Mouse (Mus musculus) forebrain, embryonic 14.5 days (tissue): ENCODE data around the gene Atn1. TPM values are rescaled to one million over a fixed set of nuclear protein-coding genes. Genes with fewer than 3 reads are reported as not detected.

ENCODE experiments used
- ATAC-seq: fragments of 200-750 bp; cut with Nextera tagmentation; 2 replicates; pipeline ENCODE4 v1.8.0; 2017; ENCODE audit warnings: mild to moderate bottlenecking, moderate library complexity
- DNase-seq: peaks from one replicate; pipeline ENCODE4 v3.0.0-alpha.2; 2015; ENCODE audit warnings: low spot score
- H3K27ac ChIP-seq: fragments of 300-500 bp; sonication (generic); 2 replicates; pipeline ENCODE4 v1.5.1; 2014; ENCODE audit warnings: low read depth, mild to moderate bottlenecking, control low read depth, low read length, moderate library complexity
- H3K27me3 ChIP-seq: fragments of 300-500 bp; sonication (generic); replicated peaks from 2 replicates; pipeline ENCODE4 v1.6.1; 2014; ENCODE audit warnings: low read length, control low read depth, mixed read lengths; ENCODE audit not compliant: control insufficient read depth, insufficient read depth
- H3K36me3 ChIP-seq: fragments of 300-500 bp; sonication (generic); 2 replicates; pipeline ENCODE4 v1.6.1; 2014; ENCODE audit warnings: low read length, control low read depth; ENCODE audit not compliant: control insufficient read depth, insufficient read depth
- H3K4me1 ChIP-seq: fragments of 300-500 bp; sonication (generic); 2 replicates; pipeline ENCODE4 v1.6.1; 2014; ENCODE audit warnings: antibody characterized with exemption, low read length, control low read depth; ENCODE audit not compliant: control insufficient read depth, insufficient read depth
- H3K4me2 ChIP-seq: fragments of 300-500 bp; sonication (generic); 2 replicates; pipeline ENCODE4 v1.6.1; 2014; ENCODE audit warnings: mild to moderate bottlenecking, control low read depth, low read length
- H3K4me3 ChIP-seq: fragments of 300-500 bp; sonication (generic); 2 replicates; pipeline ENCODE4 v1.5.1; 2014; ENCODE audit warnings: low read depth, low read length, control low read depth
- H3K9ac ChIP-seq: fragments of 300-500 bp; sonication (generic); 2 replicates; pipeline ENCODE4 v1.6.1; 2014; ENCODE audit warnings: mild to moderate bottlenecking, low read length, control low read depth, moderate library complexity
- H3K9me3 ChIP-seq: fragments of 300-500 bp; sonication (generic); replicated peaks from 2 replicates; pipeline ENCODE4 v1.6.1; 2016; ENCODE audit warnings: low read length, control low read depth, mixed read lengths; ENCODE audit not compliant: control insufficient read depth
- WGBS: fragments of 180-500 bp; shearing (Covaris S2); extraction: QIAGEN DNeasy Blood & Tissue Kit; methylation state at CpG from one replicate; pipeline ENCODE4 v1.1.7; 2014; 5-methylcytosine and 5-hydroxymethylcytosine counted together
- polyA plus RNA-seq: library from polyadenylated mRNA; unstranded; fragments of >200 nt; fragmentation: Nextera tagmentation; extraction: Ambion mirVana; gene quantifications from 2 replicates; pipeline ENCODE4 v1.2.1, GENCODE M21; 2014

Gene Atn1
- polyA plus RNA-seq, 1 experiment from 2014 or later: 12.2 TPM

DNA sequence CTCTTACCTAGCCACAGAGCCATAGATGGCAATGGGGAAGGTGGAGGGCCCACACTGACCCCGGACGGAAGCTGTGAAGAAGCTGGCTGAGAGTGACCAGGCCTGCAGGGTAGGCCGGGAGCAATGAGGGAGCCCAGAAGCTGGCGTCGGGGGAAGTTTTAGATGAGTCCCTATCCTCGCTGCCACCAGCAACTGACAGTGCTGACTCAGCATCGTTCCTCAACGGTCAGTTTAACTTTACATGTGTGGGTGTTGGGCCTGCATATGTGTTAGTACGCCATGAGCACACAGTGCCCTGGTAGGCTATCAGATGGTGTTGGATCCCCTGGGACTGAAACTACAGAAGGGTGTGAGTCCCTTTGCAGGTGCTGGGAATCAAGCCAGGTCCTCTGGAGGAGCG is 31.9 kb downstream of the Atn1 start:
- H3K9ac ChIP-seq: no peak overlapping the region
- ATAC-seq: no peak
- no peaks in the 10 kb centered on the region for H3K9me3 ChIP-seq
- no peak overlapping the region for H3K27ac ChIP-seq
- 90% methylated on average over 10 of the region's 10 CpGs for WGBS
- no peak for DNase-seq
- H3K4me3 ChIP-seq: no peak overlapping the region
- H3K4me1 ChIP-seq: no peaks in the 10 kb centered on the region
- H3K27me3 ChIP-seq: no peaks in the 10 kb centered on the region
- no peaks in the 10 kb centered on the region for H3K36me3 ChIP-seq
- no peak overlapping the region for H3K4me2 ChIP-seq

DNA sequence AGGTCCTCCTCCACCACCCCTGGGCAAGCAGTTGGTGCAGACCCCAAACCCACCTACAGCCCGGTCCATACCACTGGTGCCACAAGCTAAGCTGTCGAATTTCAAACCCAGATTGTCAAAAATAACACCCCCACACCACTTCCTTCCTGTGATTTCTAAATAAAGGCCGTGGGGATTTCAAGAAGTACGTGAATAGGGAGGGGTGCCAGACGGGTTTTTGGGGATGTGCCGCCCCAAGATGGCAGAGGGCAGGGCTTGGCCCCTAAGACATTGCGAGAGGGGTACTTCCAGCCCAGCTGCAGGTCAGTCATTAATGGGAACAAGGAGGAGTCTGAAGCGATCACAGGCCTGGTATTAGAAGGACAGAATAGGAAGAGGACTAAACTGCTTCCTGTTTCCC is 32.8 kb downstream of the Atn1 start:
- H3K27ac ChIP-seq: no peak overlapping the region
- WGBS: 85% methylated on average over 8 of the region's 8 CpGs
- DNase-seq (no peak), ATAC-seq (no peak)
- H3K4me3 ChIP-seq: no peak overlapping the region
- H3K4me1 ChIP-seq: no peaks in the 10 kb centered on the region
- no peaks in the 10 kb centered on the region for H3K9me3 ChIP-seq
- no peaks in the 10 kb centered on the region for H3K36me3 ChIP-seq
- H3K9ac ChIP-seq: no peak overlapping the region
- H3K4me2 ChIP-seq: no peak overlapping the region
- no peaks in the 10 kb centered on the region for H3K27me3 ChIP-seq

DNA sequence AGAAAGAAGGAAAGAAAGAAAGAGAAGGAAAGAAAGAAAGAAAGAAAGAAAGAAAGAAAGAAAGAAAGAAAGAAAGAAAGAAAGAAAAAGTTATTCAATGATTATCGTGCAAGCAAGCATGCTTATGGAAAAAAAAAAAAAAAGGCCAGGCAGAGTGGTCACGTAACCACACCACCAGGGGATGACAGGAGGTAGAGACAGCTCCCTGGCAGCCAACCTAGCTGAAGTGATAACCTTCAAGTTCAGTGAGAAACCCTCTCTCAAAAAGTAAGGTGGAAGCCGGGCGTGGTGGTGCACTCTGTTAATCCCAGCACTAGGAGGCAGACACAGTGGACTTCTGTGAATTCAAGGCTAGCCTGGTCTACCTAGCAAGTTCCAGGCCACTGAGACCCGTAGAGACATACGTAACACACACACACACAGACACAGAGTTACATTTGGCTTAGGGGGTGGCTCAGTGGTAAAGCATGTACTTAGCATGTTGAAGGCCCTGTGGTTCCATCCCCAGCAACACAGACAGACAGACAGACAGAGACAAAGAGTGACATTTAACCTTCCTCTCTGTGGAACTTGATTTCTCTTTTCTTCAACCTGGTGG is 33.3 kb downstream of the Atn1 start:
- no peaks in the 10 kb centered on the region for H3K9me3 ChIP-seq
- ATAC-seq: no peak
- no peak overlapping the region for H3K4me2 ChIP-seq
- 87% methylated on average over 6 of the region's 6 CpGs for WGBS
- no peak overlapping the region for H3K27ac ChIP-seq
- no peaks in the 10 kb centered on the region for H3K36me3 ChIP-seq
- no peaks in the 10 kb centered on the region for H3K27me3 ChIP-seq
- no peaks in the 10 kb centered on the region for H3K4me1 ChIP-seq
- H3K9ac ChIP-seq: no peak overlapping the region
- H3K4me3 ChIP-seq: no peak overlapping the region
- DNase-seq: no peak

DNA sequence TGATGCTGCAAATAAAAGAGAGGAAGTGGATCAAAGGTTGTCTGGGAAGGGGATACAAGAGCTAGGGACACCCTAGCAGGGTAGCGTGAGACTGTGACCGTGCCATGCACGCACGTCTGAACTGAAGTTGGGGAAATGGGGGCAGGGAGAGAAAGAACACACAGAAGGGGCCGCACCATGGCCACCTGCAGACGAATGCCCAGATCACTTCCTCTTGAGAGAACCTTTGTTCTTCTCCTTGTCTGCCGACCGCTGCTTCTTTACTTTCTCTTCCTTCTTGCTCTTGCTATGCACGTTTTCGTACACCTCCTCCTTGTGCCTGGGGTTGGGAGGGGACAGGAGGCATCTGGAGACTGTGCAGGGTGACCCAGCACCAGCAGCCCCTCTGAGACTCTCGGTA is 35.4 kb downstream of the Atn1 start:
- DNase-seq (no peak), ATAC-seq (no peak)
- H3K27me3 ChIP-seq: no peaks in the 10 kb centered on the region
- H3K4me1 ChIP-seq: no peaks in the 10 kb centered on the region
- no peaks in the 10 kb centered on the region for H3K9me3 ChIP-seq
- H3K4me2 ChIP-seq: no peak overlapping the region
- 45% methylated on average over 11 of the region's 11 CpGs for WGBS
- no peak overlapping the region for H3K4me3 ChIP-seq
- H3K36me3 ChIP-seq: peaks cover 19% of the 10 kb centered on the region
- H3K27ac ChIP-seq: no peak overlapping the region
- H3K9ac ChIP-seq: no peak overlapping the region

DNA sequence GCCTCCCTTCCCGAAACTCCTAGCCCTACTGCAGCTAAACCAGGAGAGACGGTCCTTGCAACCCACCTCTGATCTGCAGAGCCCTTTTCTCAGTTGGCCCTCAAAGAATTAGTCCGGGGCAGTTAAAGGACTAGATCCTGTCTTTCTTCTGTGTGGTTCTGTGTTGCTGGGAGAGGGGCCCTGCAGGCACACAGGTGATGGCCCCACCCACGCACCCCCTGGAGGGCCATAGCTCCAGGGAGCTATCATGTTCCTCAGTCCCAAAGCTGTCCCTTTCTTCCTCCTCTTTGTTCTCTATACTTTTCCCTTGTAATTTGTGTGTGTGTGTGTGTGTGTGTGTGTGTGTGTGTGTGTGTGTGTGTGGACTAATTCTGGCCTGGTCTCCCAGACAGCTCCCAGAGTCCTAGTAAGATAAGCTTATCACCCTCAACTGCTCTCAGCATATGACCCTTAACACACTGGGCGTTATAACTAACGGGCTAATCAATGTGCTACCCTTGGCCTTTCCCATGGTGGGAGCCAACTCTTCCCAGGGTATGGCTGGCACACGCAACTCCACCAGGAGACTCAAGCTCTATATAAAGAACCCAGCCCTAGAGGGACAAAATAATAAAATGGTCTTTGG is 36.9 kb downstream of the Atn1 start:
- WGBS: 77% methylated on average over 7 of the region's 7 CpGs
- ATAC-seq (no peak), DNase-seq (no peak)
- Histone ChIP-seq H3K27ac (no peak overlapping the region), H3K36me3 (peaks cover 33% of the 10 kb centered on the region), H3K4me2 (no peak overlapping the region), H3K27me3 (no peaks in the 10 kb centered on the region), H3K9ac (no peak overlapping the region), H3K4me1 (no peaks in the 10 kb centered on the region), H3K4me3 (no peak overlapping the region), H3K9me3 (no peaks in the 10 kb centered on the region)

DNA sequence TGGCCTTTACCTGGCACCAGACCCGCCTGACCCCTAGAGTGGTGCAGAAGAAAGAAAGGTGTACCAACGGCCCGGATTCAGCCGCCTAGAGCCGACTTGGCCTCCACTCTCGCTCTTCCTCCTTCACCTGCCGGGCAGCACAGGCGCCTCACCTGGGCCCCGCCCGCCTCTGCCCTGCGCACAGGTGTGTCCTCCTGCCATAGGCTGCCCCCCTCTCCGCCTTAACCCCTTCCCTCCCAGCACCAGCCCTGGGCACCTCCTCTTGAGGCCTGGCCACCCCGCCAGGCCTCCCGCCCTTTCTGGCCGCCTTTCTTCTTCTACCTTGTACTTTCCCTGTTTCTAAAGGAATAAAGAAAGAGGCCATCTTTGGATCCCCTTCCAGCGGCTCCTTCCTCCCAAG is 37.6 kb downstream of the Atn1 start:
- H3K36me3 ChIP-seq: peaks cover 36% of the 10 kb centered on the region
- no peaks in the 10 kb centered on the region for H3K9me3 ChIP-seq
- H3K9ac ChIP-seq: no peak overlapping the region
- H3K4me3 ChIP-seq: no peak overlapping the region
- no peak overlapping the region for H3K4me2 ChIP-seq
- no peak overlapping the region for H3K27ac ChIP-seq
- no peak for DNase-seq
- H3K27me3 ChIP-seq: no peaks in the 10 kb centered on the region
- no peaks in the 10 kb centered on the region for H3K4me1 ChIP-seq
- 60% methylated on average over 15 of the region's 16 CpGs for WGBS
- ATAC-seq: no peak

DNA sequence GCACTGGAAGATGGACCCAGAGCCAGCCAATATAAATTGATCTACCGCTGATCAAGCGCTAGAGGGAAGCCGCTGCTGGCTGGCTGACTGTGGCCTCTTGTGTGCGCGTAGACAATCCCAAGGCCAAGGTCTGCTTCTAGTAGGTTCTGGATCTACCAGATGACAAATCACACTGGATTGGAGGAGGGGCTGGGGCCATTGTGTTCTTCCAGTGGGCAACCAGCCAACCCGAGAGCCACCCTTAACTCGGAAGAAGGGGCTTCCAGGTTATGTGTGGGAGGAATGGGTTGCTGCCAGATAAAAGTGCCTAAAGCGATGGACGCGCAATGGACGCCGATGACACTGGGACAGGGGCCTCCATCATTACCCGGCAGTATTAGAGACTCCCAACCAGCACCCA is 38.4 kb downstream of the Atn1 start:
- DNase-seq (no peak), ATAC-seq (no peak)
- Histone ChIP-seq H3K9me3 (no peaks in the 10 kb centered on the region), H3K4me1 (peaks cover 6% of the 10 kb centered on the region), H3K9ac (no peak overlapping the region), H3K4me2 (no peak overlapping the region), H3K27me3 (no peaks in the 10 kb centered on the region), H3K36me3 (peaks cover 36% of the 10 kb centered on the region), H3K4me3 (no peak overlapping the region), H3K27ac (no peak overlapping the region)
- 79% methylated on average over 13 of the region's 13 CpGs for WGBS

DNA sequence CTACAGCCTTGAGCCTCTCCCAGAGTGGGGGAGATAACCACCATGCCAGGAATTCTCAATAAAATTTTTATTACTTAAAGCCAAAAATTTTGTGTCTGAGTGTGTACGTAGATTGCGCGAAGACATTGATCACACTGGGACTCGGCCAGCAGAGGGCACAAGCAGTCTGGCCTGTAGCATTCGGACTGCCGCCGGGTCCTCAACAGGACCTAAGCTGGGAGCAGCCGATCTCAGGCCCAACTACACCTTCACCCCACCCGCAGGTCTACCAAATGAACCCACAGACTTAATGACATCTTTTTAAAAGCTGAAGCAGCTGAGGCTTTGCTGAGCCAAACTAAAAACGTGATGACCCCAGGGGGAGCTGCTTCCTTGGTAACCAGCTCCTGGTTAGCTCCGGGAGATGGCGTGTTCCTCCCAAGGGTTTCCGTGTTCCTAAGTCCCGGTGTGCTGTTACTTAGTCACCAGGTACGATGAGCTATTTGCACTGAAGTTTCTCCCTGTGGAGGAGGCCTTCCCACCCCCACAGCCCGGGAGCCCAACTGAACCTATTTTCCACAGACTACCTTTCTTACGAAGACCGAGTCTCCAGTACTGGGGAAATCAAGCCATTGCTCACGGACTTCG is 39.3 kb downstream of the Atn1 start:
- DNase-seq (peak; percentile 65), ATAC-seq (no peak)
- Histone ChIP-seq H3K36me3 (peaks cover 36% of the 10 kb centered on the region), H3K27me3 (no peaks in the 10 kb centered on the region), H3K27ac (no peak overlapping the region), H3K4me2 (no peak overlapping the region), H3K9me3 (no peaks in the 10 kb centered on the region), H3K9ac (no peak overlapping the region), H3K4me1 (peaks cover 9% of the 10 kb centered on the region), H3K4me3 (no peak overlapping the region)
- 67% methylated on average over 20 of the region's 20 CpGs for WGBS

DNA sequence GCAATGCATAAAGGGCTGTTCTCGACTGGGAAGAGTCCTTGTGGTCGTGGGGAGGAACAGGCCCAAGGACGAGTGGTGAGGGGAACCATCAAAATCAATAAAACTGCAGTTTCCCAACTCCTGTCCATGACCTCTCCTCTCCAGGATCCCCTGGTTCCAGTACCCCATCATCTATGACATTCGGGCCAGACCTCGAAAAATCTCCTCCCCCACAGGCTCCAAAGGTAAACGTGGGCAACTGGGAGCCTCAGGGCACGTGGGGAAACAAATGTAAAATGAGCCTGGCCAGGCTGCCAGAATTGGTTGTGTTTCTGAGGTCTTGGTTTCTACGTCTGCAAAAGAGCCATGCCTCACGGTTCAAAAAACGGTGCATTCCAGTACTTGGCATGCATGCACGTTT is 43.4 kb downstream of the Atn1 start:
- H3K4me2 ChIP-seq: peak overlapping the region; percentile 99
- peak overlapping the region; percentile 98 for H3K4me3 ChIP-seq
- no peaks in the 10 kb centered on the region for H3K27me3 ChIP-seq
- H3K27ac ChIP-seq: no peak overlapping the region
- H3K4me1 ChIP-seq: peaks cover 18% of the 10 kb centered on the region
- H3K9ac ChIP-seq: peak overlapping the region; percentile 95
- H3K9me3 ChIP-seq: no peaks in the 10 kb centered on the region
- H3K36me3 ChIP-seq: peaks cover 42% of the 10 kb centered on the region
- 21% methylated on average over 11 of the region's 11 CpGs for WGBS
- no peak for ATAC-seq
- DNase-seq: no peak
